Mouse (Mus musculus) layer of hippocampus, postnatal 36 days (tissue): ENCODE results near the gene Arid3a. TPM values are rescaled to one million over a fixed set of nuclear protein-coding genes. Genes with fewer than 3 reads are reported as not detected.
A peak's percentile ranks its signal among the peaks of the same experiment; 100 is the strongest.
"Not testable (repeated sequence)": the region's sequence is repeated elsewhere in the genome, so short reads cannot be mapped to it uniquely, and the experiment has no call there.

Source experiments
- DNase-seq, 2 experiments: peaks; one replicate each; pipeline ENCODE4 v3.0.0; 2022
- total RNA-seq, 2 experiments: library from RNA; stranded (reverse); gene quantifications; 2 replicates each; pipeline ENCODE4 v1.2.3; 2021

Gene Arid3a
- total RNA-seq, 2 experiments from 2014 or later, result 4.8 to 5.1 TPM

- no peak for DNase-seq
These were observed 20.7 kb downstream of the Arid3a start for GRCm38 (mm10) chr10:79947502-79947901.

- DNase-seq, result no peak
These were observed 23.0 kb downstream of the Arid3a start for GRCm38 (mm10) chr10:79949873-79950272.

- DNase-seq, result no peak
These were observed 23.8 kb downstream of the Arid3a start for GRCm38 (mm10) chr10:79950661-79951060.

- DNase-seq, result no peak
These were observed 27.1 kb downstream of the Arid3a start for GRCm38 (mm10) chr10:79953946-79954345.

GRCm38 (mm10) chr10:79955691-79956090 is 28.8 kb downstream of the Arid3a start:
- no peak for DNase-seq

GRCm38 (mm10) chr10:79956643-79957154 is 29.9 kb downstream of the Arid3a start:
- DNase-seq, result no peak

GRCm38 (mm10) chr10:79958140-79958816 is 31.4 kb downstream of the Arid3a start:
- DNase-seq, result peak; percentile 68 to 69

GRCm38 (mm10) chr10:79959412-79959811 is 32.6 kb downstream of the Arid3a start:
- DNase-seq, result not testable (repeated sequence)

GRCm38 (mm10) chr10:79959847-79960601 is 33.2 kb downstream of the Arid3a start, which contains the start of gene Wdr18:
Wdr18 (plus strand) TSS chr10:79960152.
- peak; percentile 100 for DNase-seq

GRCm38 (mm10) chr10:79960671-79961294 is 33.9 kb downstream of the Arid3a start:
- DNase-seq, result no peak

- no peak for DNase-seq
These were observed 37.9 kb downstream of the Arid3a start for GRCm38 (mm10) chr10:79964727-79965126.

- DNase-seq, result no peak
These were observed 38.5 kb downstream of the Arid3a start for GRCm38 (mm10) chr10:79965325-79965724.

- no peak for DNase-seq
These were observed 40.1 kb downstream of the Arid3a start for GRCm38 (mm10) chr10:79966886-79967400.

GRCm38 (mm10) chr10:79968181-79968580 is 41.3 kb downstream of the Arid3a start:
- no peak for DNase-seq

- no peak for DNase-seq
These were observed 42.3 kb downstream of the Arid3a start for GRCm38 (mm10) chr10:79969124-79969568.

GRCm38 (mm10) chr10:79970415-79971182 is 43.8 kb downstream of the Arid3a start, which contains the start of gene Grin3b:
Grin3b (plus strand) TSS chr10:79970715.
- no peak for DNase-seq

- no peak for DNase-seq
These were observed 44.3 kb downstream of the Arid3a start for GRCm38 (mm10) chr10:79971183-79971497.

GRCm38 (mm10) chr10:79972831-79973230 is 46.0 kb downstream of the Arid3a start:
- DNase-seq, result no peak

GRCm38 (mm10) chr10:79974087-79974486 is 47.2 kb downstream of the Arid3a start:
- DNase-seq, result no peak

- DNase-seq, result no peak
These were observed 47.8 kb downstream of the Arid3a start for GRCm38 (mm10) chr10:79974668-79975067.

- no peak for DNase-seq
These were observed 49.4 kb downstream of the Arid3a start for GRCm38 (mm10) chr10:79976071-79976721.

- no peak for DNase-seq
These were observed 49.9 kb downstream of the Arid3a start for GRCm38 (mm10) chr10:79976722-79977107.
